Mouse (Mus musculus): ENCODE measurements at regions not wholly inside any gene's neighbourhood (a gene's known extent, or its start where the extent isn't known, plus 50 kb on each side); places are given as distances from the start of the nearest gene placed in this dataset.

DNA sequence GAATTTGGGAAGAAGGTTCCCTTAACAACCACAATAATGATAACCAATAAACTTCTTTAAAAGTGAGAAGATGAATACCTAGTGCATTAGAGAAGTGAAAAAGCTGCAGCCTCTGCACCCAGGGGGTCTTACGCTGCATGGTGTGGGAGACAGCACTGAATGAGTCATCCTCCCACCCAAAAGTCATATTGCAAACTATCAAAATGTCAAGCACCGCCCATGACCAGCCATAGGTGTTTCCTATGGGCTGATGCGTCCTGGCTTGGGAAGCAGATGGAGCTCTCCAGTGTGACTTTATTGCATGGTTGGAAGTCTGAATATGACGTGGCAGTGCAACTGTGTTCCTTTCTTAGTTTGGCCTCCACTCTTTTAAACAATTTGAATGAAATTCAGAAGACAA is 131.5 kb upstream of the Map3k1 start:
- no peak for ATAC-seq (ENCODE audit: insufficient number of reproducible peaks, low FRiP score, low TSS enrichment, low read depth)
- Histone ChIP-seq H3K27me3 (ENCODE audit: control insufficient read depth, insufficient read depth, low read length) (no peaks in the 10 kb centered on the region), H3K27ac (replicated peaks; ENCODE audit: low read depth, low read length) (no peak overlapping the region), H3K9ac (ENCODE audit: low read length) (no peak overlapping the region), H3K4me3 (ENCODE audit: low read depth, low read length) (no peak overlapping the region), H3K4me2 (ENCODE audit: low read depth, severe bottlenecking) (no peak overlapping the region), H3K4me1 (ENCODE audit: control insufficient read depth, insufficient read depth, low read length) (peaks cover 6% of the 10 kb centered on the region), H3K9me3 (ENCODE audit: control insufficient read depth, low read length) (no peaks in the 10 kb centered on the region), H3K36me3 (ENCODE audit: control insufficient read depth, insufficient read depth, low read length) (no peaks in the 10 kb centered on the region)
- no peak for DNase-seq (ENCODE audit: low spot score)
- 90% methylated on average over 4 of the region's 4 CpGs for WGBS

- H3K27me3 ChIP-seq (ENCODE audit: control insufficient read depth, insufficient read depth, low read length) = no peaks in the 10 kb centered on the region
- ATAC-seq (ENCODE audit: insufficient number of reproducible peaks, low FRiP score, low TSS enrichment, low read depth) (no peak), DNase-seq (ENCODE audit: low spot score) (no peak)
- no peaks in the 10 kb centered on the region for H3K9me3 ChIP-seq (ENCODE audit: control insufficient read depth, low read length)
- WGBS = 80% methylated on average over 6 of the region's 6 CpGs
- no peak overlapping the region for H3K4me3 ChIP-seq (ENCODE audit: low read depth, low read length)
- H3K9ac ChIP-seq (ENCODE audit: low read length) = no peak overlapping the region
- no peak overlapping the region for H3K4me2 ChIP-seq (ENCODE audit: low read depth, severe bottlenecking)
- H3K36me3 ChIP-seq (ENCODE audit: control insufficient read depth, insufficient read depth, low read length) = no peaks in the 10 kb centered on the region
- no peak overlapping the region for H3K27ac ChIP-seq (replicated peaks; ENCODE audit: low read depth, low read length)
- peaks cover 6% of the 10 kb centered on the region for H3K4me1 ChIP-seq (ENCODE audit: control insufficient read depth, insufficient read depth, low read length)
These were observed 132.2 kb upstream of the Map3k1 start for GRCm38 (mm10) chr13:111940796-111941513.

GRCm38 (mm10) chr13:111941946-111942345 is 133.2 kb upstream of the Map3k1 start:
- no peak for DNase-seq (ENCODE audit: low spot score)
- Histone ChIP-seq H3K27ac (replicated peaks; ENCODE audit: low read depth, low read length) (no peak overlapping the region), H3K36me3 (ENCODE audit: control insufficient read depth, insufficient read depth, low read length) (no peaks in the 10 kb centered on the region), H3K27me3 (ENCODE audit: control insufficient read depth, insufficient read depth, low read length) (no peaks in the 10 kb centered on the region), H3K4me3 (ENCODE audit: low read depth, low read length) (no peak overlapping the region), H3K9ac (ENCODE audit: low read length) (no peak overlapping the region), H3K9me3 (ENCODE audit: control insufficient read depth, low read length) (no peaks in the 10 kb centered on the region), H3K4me2 (ENCODE audit: low read depth, severe bottlenecking) (no peak overlapping the region), H3K4me1 (ENCODE audit: control insufficient read depth, insufficient read depth, low read length) (no peaks in the 10 kb centered on the region)
- 92% methylated on average over 4 of the region's 4 CpGs for WGBS
- no peak for ATAC-seq (ENCODE audit: insufficient number of reproducible peaks, low FRiP score, low TSS enrichment, low read depth)

DNA sequence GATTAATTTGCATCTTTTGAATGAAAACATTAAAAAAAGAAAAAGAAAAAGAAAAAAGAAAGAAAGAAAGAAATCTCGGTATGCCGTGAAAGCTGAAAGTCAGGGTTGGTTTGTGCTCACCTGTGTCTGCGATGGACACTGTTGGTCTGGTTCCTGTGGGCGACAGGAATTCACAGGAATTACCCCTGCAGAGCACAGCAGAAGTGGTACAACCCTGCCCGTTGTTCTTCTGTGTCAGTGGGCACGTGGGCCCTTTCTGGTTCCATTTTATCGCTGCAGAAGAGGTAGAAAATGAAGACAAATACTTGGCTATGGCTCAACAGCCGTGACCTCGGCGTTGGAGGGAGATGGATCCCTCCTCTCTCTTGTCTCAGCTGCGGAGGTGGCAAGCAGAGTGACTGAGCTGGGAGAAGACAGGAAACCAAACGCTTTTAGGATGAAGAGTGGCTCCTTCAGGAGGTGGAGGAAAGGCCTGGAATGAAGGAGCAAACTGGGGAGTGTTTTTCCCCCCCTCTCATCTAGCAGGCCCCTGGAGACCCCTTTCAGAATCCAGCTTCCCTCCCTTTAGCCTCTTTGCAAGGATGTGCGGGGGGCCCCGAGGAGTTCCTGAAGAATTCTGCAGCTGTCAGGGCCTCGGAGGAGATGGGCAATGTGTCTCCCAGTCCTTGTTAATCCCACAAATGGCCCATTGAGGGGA is 134.7 kb upstream of the Map3k1 start:
- Histone ChIP-seq H3K4me1 (ENCODE audit: control insufficient read depth, insufficient read depth, low read length) (no peaks in the 10 kb centered on the region), H3K4me2 (ENCODE audit: low read depth, severe bottlenecking) (no peak overlapping the region), H3K27ac (replicated peaks; ENCODE audit: low read depth, low read length) (no peak overlapping the region), H3K27me3 (ENCODE audit: control insufficient read depth, insufficient read depth, low read length) (no peaks in the 10 kb centered on the region), H3K4me3 (ENCODE audit: low read depth, low read length) (no peak overlapping the region), H3K36me3 (ENCODE audit: control insufficient read depth, insufficient read depth, low read length) (no peaks in the 10 kb centered on the region), H3K9me3 (ENCODE audit: control insufficient read depth, low read length) (no peaks in the 10 kb centered on the region), H3K9ac (ENCODE audit: low read length) (no peak overlapping the region)
- ATAC-seq (ENCODE audit: insufficient number of reproducible peaks, low FRiP score, low TSS enrichment, low read depth) = no peak
- no peak for DNase-seq (ENCODE audit: low spot score)
- 72% methylated on average over 15 of the region's 15 CpGs for WGBS

DNA sequence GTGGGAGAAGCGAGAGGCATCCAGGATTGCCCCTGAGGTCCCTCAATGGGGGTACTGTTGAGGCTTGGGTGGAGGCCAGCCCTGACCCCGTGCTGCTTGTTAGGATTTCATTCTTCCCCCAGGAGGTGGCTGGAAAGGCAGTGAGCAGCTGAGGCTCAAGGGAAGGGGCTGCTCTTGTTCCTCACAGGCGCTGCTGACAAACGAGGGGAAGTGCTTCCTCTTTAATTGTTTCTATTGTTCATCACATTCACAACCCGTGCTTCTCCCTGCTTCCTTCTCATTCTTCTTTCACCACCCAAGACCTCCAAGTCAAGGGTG is 135.3 kb upstream of the Map3k1 start:
- Histone ChIP-seq H3K4me1 (ENCODE audit: control insufficient read depth, insufficient read depth, low read length) (no peaks in the 10 kb centered on the region), H3K27ac (replicated peaks; ENCODE audit: low read depth, low read length) (no peak overlapping the region), H3K4me2 (ENCODE audit: low read depth, severe bottlenecking) (no peak overlapping the region), H3K9me3 (ENCODE audit: control insufficient read depth, low read length) (no peaks in the 10 kb centered on the region), H3K4me3 (ENCODE audit: low read depth, low read length) (no peak overlapping the region), H3K27me3 (ENCODE audit: control insufficient read depth, insufficient read depth, low read length) (no peaks in the 10 kb centered on the region), H3K9ac (ENCODE audit: low read length) (no peak overlapping the region), H3K36me3 (ENCODE audit: control insufficient read depth, insufficient read depth, low read length) (no peaks in the 10 kb centered on the region)
- DNase-seq (ENCODE audit: low spot score) = no peak
- no peak for ATAC-seq (ENCODE audit: insufficient number of reproducible peaks, low FRiP score, low TSS enrichment, low read depth)
- WGBS = 28% methylated on average over 5 of the region's 5 CpGs

- no peak overlapping the region for H3K9ac ChIP-seq (ENCODE audit: low read length)
- no peaks in the 10 kb centered on the region for H3K4me1 ChIP-seq (ENCODE audit: control insufficient read depth, insufficient read depth, low read length)
- no peaks in the 10 kb centered on the region for H3K27me3 ChIP-seq (ENCODE audit: control insufficient read depth, insufficient read depth, low read length)
- no peak overlapping the region for H3K27ac ChIP-seq (replicated peaks; ENCODE audit: low read depth, low read length)
- H3K4me2 ChIP-seq (ENCODE audit: low read depth, severe bottlenecking) = no peak overlapping the region
- H3K36me3 ChIP-seq (ENCODE audit: control insufficient read depth, insufficient read depth, low read length) = no peaks in the 10 kb centered on the region
- ATAC-seq (ENCODE audit: insufficient number of reproducible peaks, low FRiP score, low TSS enrichment, low read depth) = no peak
- 84% methylated on average over 4 of the region's 4 CpGs for WGBS
- H3K9me3 ChIP-seq (ENCODE audit: control insufficient read depth, low read length) = no peaks in the 10 kb centered on the region
- DNase-seq (ENCODE audit: low spot score) = no peak
- no peak overlapping the region for H3K4me3 ChIP-seq (ENCODE audit: low read depth, low read length)
These were observed 137.5 kb upstream of the Map3k1 start for GRCm38 (mm10) chr13:111946271-111946670.

GRCm38 (mm10) chr13:111946811-111947210 is 138.0 kb upstream of the Map3k1 start:
- no peak overlapping the region for H3K27ac ChIP-seq (replicated peaks; ENCODE audit: low read depth, low read length)
- no peaks in the 10 kb centered on the region for H3K9me3 ChIP-seq (ENCODE audit: control insufficient read depth, low read length)
- no peak for DNase-seq (ENCODE audit: low spot score)
- H3K4me1 ChIP-seq (ENCODE audit: control insufficient read depth, insufficient read depth, low read length) = no peaks in the 10 kb centered on the region
- WGBS = 91% methylated on average over 8 of the region's 8 CpGs
- H3K4me3 ChIP-seq (ENCODE audit: low read depth, low read length) = no peak overlapping the region
- no peaks in the 10 kb centered on the region for H3K27me3 ChIP-seq (ENCODE audit: control insufficient read depth, insufficient read depth, low read length)
- ATAC-seq (ENCODE audit: insufficient number of reproducible peaks, low FRiP score, low TSS enrichment, low read depth) = no peak
- H3K9ac ChIP-seq (ENCODE audit: low read length) = no peak overlapping the region
- no peak overlapping the region for H3K4me2 ChIP-seq (ENCODE audit: low read depth, severe bottlenecking)
- H3K36me3 ChIP-seq (ENCODE audit: control insufficient read depth, insufficient read depth, low read length) = no peaks in the 10 kb centered on the region

DNA sequence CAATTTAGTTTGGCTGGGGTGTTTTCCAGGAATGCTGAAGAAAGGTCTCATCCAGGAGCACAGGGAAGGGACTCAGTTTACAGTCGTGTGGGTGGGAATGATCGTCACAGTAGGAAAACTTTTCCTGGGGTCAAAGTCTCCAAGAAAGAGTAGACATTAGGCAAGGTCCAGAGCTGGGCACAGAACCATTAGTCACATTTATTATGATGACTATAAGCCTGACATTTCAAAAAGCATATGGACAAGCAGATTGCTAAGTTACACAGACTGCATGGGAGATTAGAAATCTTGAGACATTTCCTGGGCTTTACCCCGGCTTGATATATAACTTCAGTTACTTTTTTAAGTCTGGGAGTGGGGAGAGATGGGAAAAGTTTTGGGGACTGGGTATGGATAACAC is 139.6 kb upstream of the Map3k1 start:
- H3K36me3 ChIP-seq (ENCODE audit: control insufficient read depth, insufficient read depth, low read length) = no peaks in the 10 kb centered on the region
- WGBS = 82% methylated on average over 3 of the region's 3 CpGs
- DNase-seq (ENCODE audit: low spot score) (no peak), ATAC-seq (ENCODE audit: insufficient number of reproducible peaks, low FRiP score, low TSS enrichment, low read depth) (no peak)
- H3K4me1 ChIP-seq (ENCODE audit: control insufficient read depth, insufficient read depth, low read length) = no peaks in the 10 kb centered on the region
- H3K4me3 ChIP-seq (ENCODE audit: low read depth, low read length) = no peak overlapping the region
- no peak overlapping the region for H3K4me2 ChIP-seq (ENCODE audit: low read depth, severe bottlenecking)
- no peak overlapping the region for H3K27ac ChIP-seq (replicated peaks; ENCODE audit: low read depth, low read length)
- H3K9me3 ChIP-seq (ENCODE audit: control insufficient read depth, low read length) = no peaks in the 10 kb centered on the region
- H3K27me3 ChIP-seq (ENCODE audit: control insufficient read depth, insufficient read depth, low read length) = no peaks in the 10 kb centered on the region
- no peak overlapping the region for H3K9ac ChIP-seq (ENCODE audit: low read length)

- no peaks in the 10 kb centered on the region for H3K27me3 ChIP-seq (ENCODE audit: control insufficient read depth, insufficient read depth, low read length)
- no peaks in the 10 kb centered on the region for H3K36me3 ChIP-seq (ENCODE audit: control insufficient read depth, insufficient read depth, low read length)
- WGBS = 94% methylated on average over 1 of the region's 1 CpGs
- no peak for DNase-seq (ENCODE audit: low spot score)
- H3K4me3 ChIP-seq (ENCODE audit: low read depth, low read length) = no peak overlapping the region
- no peak overlapping the region for H3K4me2 ChIP-seq (ENCODE audit: low read depth, severe bottlenecking)
- ATAC-seq (ENCODE audit: insufficient number of reproducible peaks, low FRiP score, low TSS enrichment, low read depth) = no peak
- H3K9me3 ChIP-seq (ENCODE audit: control insufficient read depth, low read length) = no peaks in the 10 kb centered on the region
- no peak overlapping the region for H3K27ac ChIP-seq (replicated peaks; ENCODE audit: low read depth, low read length)
- H3K9ac ChIP-seq (ENCODE audit: low read length) = no peak overlapping the region
- peaks cover 6% of the 10 kb centered on the region for H3K4me1 ChIP-seq (ENCODE audit: control insufficient read depth, insufficient read depth, low read length)
These were observed 141.2 kb upstream of the Map3k1 start for GRCm38 (mm10) chr13:111950042-111950441.

All from limb, embryonic 11.5 days (tissue).